Mouse (Mus musculus) embryonic facial prominence, embryonic 13.5 days (tissue): ENCODE data around the gene Timm50. TPM values are rescaled to one million over a fixed set of nuclear protein-coding genes. Genes with fewer than 3 reads are reported as not detected.
A peak's percentile ranks its signal among the peaks of the same experiment; 100 is the strongest.

Experiments used
- ATAC-seq: fragments of 200-750 bp; cut with Nextera tagmentation; 2 replicates; pipeline ENCODE4 v1.8.0; 2017; ENCODE audit warnings: low read depth; ENCODE audit not compliant: insufficient number of reproducible peaks, insufficient read depth, low FRiP score, low TSS enrichment
- H3K27ac ChIP-seq: fragments of 300-500 bp; sonication (generic); 2 replicates; pipeline ENCODE4 v1.5.1; 2015; ENCODE audit warnings: moderate library complexity, mild to moderate bottlenecking, inconsistent platforms
- H3K27me3 ChIP-seq: fragments of 300-500 bp; sonication (generic); 2 replicates; pipeline ENCODE4 v1.6.1; 2015; ENCODE audit warnings: mild to moderate bottlenecking, inconsistent platforms
- H3K36me3 ChIP-seq: fragments of 300-500 bp; sonication (generic); 2 replicates; pipeline ENCODE4 v1.6.1; 2015; ENCODE audit warnings: mild to moderate bottlenecking, inconsistent platforms
- H3K4me1 ChIP-seq: fragments of 300-500 bp; sonication (generic); 2 replicates; pipeline ENCODE4 v1.6.1; 2015; ENCODE audit warnings: inconsistent platforms
- H3K4me2 ChIP-seq: fragments of 300-500 bp; sonication (generic); 2 replicates; pipeline ENCODE4 v1.6.1; 2015; ENCODE audit warnings: moderate library complexity, mild to moderate bottlenecking, inconsistent platforms
- H3K4me3 ChIP-seq: fragments of 300-500 bp; sonication (generic); 2 replicates; pipeline ENCODE4 v1.5.1; 2015; ENCODE audit warnings: mild to moderate bottlenecking, inconsistent platforms
- H3K9ac ChIP-seq: fragments of 300-500 bp; sonication (generic); 2 replicates; pipeline ENCODE4 v1.6.1; 2015; ENCODE audit warnings: mild to moderate bottlenecking, inconsistent platforms
- H3K9me3 ChIP-seq: fragments of 300-500 bp; sonication (generic); 2 replicates; pipeline ENCODE4 v1.6.1; 2016; ENCODE audit warnings: inconsistent platforms
- WGBS: fragments of 180-500 bp; shearing (Covaris S2); methylation state at CpG from one replicate; pipeline ENCODE4 v1.1.7; 2015; ENCODE audit warnings: mixed read lengths; 5-methylcytosine and 5-hydroxymethylcytosine counted together
- polyA plus RNA-seq: library from polyadenylated mRNA; unstranded; fragments of >200 nt; fragmentation: Nextera tagmentation; extraction: Ambion mirVana; gene quantifications from 2 replicates; pipeline ENCODE4 v1.2.1, GENCODE M21; 2015

The Timm50 gene
- polyA plus RNA-seq, 1 experiment from 2014 or later: 134 TPM

DNA sequence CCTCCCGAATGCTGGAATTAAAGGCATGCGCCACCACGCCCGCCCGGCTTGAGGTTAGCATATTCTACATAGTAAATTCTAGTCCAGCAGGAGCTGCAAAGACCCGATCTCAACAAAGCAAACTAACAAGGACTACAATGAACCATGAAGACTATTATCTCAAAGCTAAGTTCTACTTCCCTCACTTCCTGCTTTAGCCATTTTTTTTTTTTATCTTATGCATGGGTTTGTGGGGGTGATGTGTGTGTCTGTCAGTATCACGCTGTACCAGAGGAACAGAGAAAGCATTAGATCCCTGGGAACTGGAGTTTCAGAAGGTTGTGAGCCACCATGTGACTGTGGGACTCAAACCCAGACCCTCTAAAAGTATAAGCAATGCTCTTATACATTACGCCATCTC is 13.4 kb upstream of the Timm50 start:
- no peak overlapping the region for H3K4me2 ChIP-seq
- H3K4me3 ChIP-seq: no peak overlapping the region
- H3K9ac ChIP-seq: no peak overlapping the region
- no peaks in the 10 kb centered on the region for H3K4me1 ChIP-seq
- H3K27ac ChIP-seq: no peak overlapping the region
- WGBS: 98% methylated on average over 8 of the region's 8 CpGs
- peaks cover 100% of the 10 kb centered on the region for H3K36me3 ChIP-seq
- ATAC-seq: no peak
- H3K9me3 ChIP-seq: no peaks in the 10 kb centered on the region
- H3K27me3 ChIP-seq: no peaks in the 10 kb centered on the region

DNA sequence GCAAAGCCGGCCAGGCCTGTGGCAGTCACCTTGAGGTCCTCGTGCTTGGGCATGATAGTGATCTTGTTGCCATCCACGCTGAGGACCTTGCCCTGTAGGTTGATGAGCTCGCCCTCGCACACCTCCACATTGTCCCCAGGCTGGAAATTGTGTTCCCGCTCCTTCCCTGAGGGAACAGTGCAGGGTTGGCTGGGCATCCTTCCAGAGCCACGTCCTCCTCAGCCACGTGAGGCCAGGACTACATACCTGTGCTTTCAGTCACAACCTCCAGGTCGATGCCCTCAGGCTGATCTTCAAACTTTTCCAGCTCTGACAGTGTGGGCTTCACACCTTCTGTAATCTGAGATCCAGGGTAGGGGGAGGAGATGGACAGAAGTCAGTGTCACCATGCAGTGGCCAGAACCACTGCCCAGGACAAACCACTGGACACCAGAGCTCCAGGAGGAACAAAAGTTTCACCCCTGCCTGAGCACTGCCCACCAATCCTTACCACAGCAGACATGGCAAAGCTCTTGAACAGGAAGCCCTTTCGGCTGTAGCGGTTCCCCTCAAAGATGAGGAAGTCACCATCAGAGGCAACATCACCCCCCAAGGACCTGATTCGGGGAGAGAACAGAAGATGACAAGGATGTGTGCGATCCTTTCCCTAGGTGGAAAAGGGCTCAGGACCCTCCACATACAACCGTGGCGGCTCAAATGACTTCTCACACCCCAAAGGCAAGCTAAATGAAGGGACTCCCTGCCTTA is 10.3 kb upstream of the Timm50 start:
- Histone ChIP-seq H3K9ac (no peak overlapping the region), H3K4me3 (no peak overlapping the region), H3K27me3 (no peaks in the 10 kb centered on the region), H3K9me3 (no peaks in the 10 kb centered on the region), H3K27ac (no peak overlapping the region), H3K4me1 (no peaks in the 10 kb centered on the region), H3K4me2 (no peak overlapping the region), H3K36me3 (peaks cover 100% of the 10 kb centered on the region)
- 92% methylated on average over 15 of the region's 15 CpGs for WGBS
- no peak for ATAC-seq

DNA sequence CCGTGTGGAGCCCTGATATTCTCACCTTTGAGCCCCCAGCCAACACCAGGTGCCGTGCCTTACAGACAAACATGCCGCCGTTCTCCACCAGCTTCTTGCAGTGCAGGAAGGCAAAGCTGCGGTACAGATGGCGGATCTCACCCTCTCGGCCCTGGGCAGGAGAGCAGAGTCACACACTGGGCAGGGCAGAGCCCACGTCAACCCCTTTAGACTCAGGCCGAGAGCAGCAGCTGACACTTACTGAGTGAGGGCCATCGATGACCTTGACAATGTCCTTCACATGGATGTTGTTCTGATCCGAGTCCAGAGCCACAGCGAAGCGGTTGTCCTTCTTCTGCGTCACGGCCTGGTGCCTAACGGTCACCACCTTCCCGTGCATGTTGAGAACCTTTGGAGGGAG is 6.8 kb upstream of the Timm50 start:
- Histone ChIP-seq H3K4me1 (no peaks in the 10 kb centered on the region), H3K4me3 (no peak overlapping the region), H3K36me3 (peaks cover 99% of the 10 kb centered on the region), H3K9ac (0 out of 2 replicates have a peak overlapping the region, but pooled peaks have one; percentile 16), H3K27me3 (no peaks in the 10 kb centered on the region), H3K27ac (no peak overlapping the region), H3K4me2 (no peak overlapping the region), H3K9me3 (no peaks in the 10 kb centered on the region)
- 93% methylated on average over 17 of the region's 17 CpGs for WGBS
- ATAC-seq: no peak

DNA sequence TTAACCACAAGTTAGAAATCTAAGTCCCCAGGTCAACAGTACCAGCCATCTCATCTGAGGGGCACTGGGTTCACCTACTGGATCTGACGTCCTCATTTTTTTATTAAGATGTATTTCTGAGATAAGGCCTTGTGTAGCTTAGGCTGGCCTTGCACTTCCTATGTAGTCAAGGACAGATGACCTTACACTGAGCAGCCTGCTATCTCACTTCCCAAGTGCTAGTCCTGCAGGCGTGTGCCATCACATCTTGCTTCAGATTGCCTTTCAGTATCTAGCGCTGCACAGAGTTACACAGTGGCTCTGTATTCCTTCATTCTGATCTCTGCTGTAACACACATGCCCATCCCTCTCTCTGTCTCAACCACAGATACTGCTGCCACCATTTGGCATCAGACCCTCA is 6.2 kb upstream of the Timm50 start:
- Histone ChIP-seq H3K4me3 (no peak overlapping the region), H3K36me3 (peaks cover 92% of the 10 kb centered on the region), H3K9me3 (no peaks in the 10 kb centered on the region), H3K4me1 (no peaks in the 10 kb centered on the region), H3K27ac (no peak overlapping the region), H3K27me3 (no peaks in the 10 kb centered on the region), H3K9ac (no peak overlapping the region), H3K4me2 (no peak overlapping the region)
- ATAC-seq: no peak
- 86% methylated on average over 3 of the region's 3 CpGs for WGBS

DNA sequence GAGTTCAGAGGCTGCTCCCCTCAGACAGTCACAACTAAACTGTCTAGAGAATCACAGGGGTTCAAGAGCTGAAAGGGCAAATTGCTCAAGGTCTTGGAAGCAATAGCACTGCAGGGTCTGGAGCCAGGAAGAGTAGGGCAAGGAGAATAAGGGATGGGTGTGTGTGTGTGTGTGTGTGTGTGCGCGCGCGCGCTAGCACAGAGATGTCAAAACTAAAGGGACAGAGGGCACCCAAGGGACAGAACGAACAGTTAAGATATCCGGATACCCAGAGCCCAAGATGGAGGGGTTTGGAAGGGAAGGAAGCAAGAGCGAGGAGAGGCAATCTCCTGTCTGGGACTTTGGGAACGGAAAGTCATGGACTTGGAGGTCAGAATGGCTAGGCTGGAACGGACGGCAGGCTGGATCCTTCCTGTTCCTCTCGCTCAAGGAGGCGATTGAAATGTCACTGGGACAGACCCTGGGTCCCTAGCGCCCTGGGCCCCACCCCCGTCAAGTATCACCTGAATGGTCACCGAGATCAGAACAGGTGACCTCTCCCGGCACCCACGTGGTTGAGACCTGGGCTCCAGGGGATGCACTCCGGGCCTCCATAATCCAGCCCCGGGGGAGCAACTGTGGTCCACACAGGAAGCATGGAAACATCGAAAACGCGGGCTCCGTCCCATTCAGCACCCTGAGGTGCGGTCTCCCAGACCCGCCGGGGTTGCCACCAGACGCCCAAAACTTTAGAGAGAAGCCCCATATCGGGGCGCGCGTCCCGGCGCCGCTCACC is 534 bp downstream of the Timm50 start:
- H3K27ac ChIP-seq: peak overlapping the region; percentile 48; the same call in 1 of the 2 replicates
- peak overlapping the region; percentile 76 for H3K4me2 ChIP-seq
- H3K27me3 ChIP-seq: no peaks in the 10 kb centered on the region
- 6% methylated on average over 35 of the region's 35 CpGs for WGBS
- peak overlapping the region; percentile 94 for H3K9ac ChIP-seq
- peak overlapping the region; percentile 89 for H3K4me3 ChIP-seq
- ATAC-seq: peak; percentile 34; the same call in 1 of the 2 replicates
- H3K36me3 ChIP-seq: peaks cover 68% of the 10 kb centered on the region
- H3K9me3 ChIP-seq: no peaks in the 10 kb centered on the region
- peaks cover 12% of the 10 kb centered on the region for H3K4me1 ChIP-seq

DNA sequence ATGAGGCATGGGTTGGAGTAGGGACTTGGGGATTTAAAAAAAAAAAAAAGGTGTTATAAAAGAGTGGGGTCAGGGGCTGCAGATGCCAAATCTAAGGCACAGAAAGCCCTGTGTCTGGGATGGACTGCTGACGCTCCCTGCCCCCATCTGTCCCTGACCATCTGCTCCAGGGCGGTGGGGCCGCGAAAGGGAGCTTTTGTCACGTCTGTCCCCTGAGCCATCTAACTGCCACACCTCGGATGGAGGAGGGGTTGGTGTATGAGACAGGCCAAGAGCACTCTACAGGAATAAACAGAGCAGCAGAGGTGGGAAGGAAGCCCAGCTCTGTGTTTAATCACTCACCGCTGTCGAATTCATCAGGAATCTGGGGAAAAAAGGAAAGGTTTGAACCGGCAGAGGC is 2.1 kb downstream of the Timm50 start:
- no peak for ATAC-seq
- H3K27me3 ChIP-seq: no peaks in the 10 kb centered on the region
- H3K4me2 ChIP-seq: no peak overlapping the region
- no peak overlapping the region for H3K27ac ChIP-seq
- H3K36me3 ChIP-seq: peaks cover 68% of the 10 kb centered on the region
- WGBS: 58% methylated on average over 9 of the region's 9 CpGs
- no peaks in the 10 kb centered on the region for H3K9me3 ChIP-seq
- H3K4me3 ChIP-seq: no peak overlapping the region
- peaks cover 12% of the 10 kb centered on the region for H3K4me1 ChIP-seq
- H3K9ac ChIP-seq: no peak overlapping the region

DNA sequence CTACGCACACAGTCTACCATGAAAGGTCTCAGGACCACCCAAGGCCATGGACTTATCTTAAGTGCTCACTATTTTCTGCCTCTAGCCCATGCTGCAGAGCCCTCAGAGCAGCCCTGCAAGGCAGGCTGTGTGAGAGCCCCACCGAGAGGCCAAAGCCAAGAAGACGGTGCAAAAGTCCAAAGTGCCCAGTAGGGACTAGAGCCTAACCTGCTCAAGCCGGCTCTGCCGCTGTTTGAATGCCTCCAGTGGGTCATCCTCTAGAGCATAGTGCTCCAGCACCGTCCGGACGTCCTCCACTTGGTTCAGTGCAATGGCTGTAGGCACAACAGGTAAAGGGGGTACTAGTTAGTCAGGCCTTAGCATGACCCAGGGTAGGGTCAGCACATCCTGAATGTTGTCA is 5.7 kb downstream of the Timm50 start:
- Histone ChIP-seq H3K9me3 (no peaks in the 10 kb centered on the region), H3K4me3 (no peak overlapping the region), H3K4me1 (peaks cover 20% of the 10 kb centered on the region), H3K27me3 (peaks cover 24% of the 10 kb centered on the region), H3K9ac (no peak overlapping the region), H3K27ac (no peak overlapping the region), H3K36me3 (peaks cover 60% of the 10 kb centered on the region), H3K4me2 (no peak overlapping the region)
- 95% methylated on average over 8 of the region's 8 CpGs for WGBS
- ATAC-seq: no peak

DNA sequence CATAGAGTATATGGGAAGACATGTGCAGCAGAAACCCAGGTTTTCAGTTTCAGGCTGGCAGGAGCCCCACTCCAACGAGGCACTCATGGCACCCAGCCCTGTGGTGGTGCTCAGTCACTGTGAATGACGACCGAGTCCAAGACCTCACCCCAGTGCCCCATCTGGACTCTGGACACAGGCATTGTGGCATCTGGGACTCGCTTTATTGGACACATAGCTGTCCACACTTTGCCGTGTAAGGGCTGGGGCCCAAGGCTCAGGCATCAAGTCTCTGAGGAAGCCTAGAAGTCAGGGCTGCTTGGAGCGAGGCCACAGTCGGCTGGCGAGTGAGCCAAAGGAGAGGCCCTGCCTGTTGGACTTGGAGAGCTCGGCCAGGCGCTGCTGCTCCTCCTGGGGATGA is 6.2 kb downstream of the Timm50 start:
- Histone ChIP-seq H3K9me3 (no peaks in the 10 kb centered on the region), H3K27ac (no peak overlapping the region), H3K4me2 (no peak overlapping the region), H3K36me3 (peaks cover 60% of the 10 kb centered on the region), H3K9ac (no peak overlapping the region), H3K4me3 (no peak overlapping the region), H3K27me3 (peaks cover 29% of the 10 kb centered on the region), H3K4me1 (peaks cover 16% of the 10 kb centered on the region)
- WGBS: 93% methylated on average over 10 of the region's 10 CpGs
- no peak for ATAC-seq

DNA sequence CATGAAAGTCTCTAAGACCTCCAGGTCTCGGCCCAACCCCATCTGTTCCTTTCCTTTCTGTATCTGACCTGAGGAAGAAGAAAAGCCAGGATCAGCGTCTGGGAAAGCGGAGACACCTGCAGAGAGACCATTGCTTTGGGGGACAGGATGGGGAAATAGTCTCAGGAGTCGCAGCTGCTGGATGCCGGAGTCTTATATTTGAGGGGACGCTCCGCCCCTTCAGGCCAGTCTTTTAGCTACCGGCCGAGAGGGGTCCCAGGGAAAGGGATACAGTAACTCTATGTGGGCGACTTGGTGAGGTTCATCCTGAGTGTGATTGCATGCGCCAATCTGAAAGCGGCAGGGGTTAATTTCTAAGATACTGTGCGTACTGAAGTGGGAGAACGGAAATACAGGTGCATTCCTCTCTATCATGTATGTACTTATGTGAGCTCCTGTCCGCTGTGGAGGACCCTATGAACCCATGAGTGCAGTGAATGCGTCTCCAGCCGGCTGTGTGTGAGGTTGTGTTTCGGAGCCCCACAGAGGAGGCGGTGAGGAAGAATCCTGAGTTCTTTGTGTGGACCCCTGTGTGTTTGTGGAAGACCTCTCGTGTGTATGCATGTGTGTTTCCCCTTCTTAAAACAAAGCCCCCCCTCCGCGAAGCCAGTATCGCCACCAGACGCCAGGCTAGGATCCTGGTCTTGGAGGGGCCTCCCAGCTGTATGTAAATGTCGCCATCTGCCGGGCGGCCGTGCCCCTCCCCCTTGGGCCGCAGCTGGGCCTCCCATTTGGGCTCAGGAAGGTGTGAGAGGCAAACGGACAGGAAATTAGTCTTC is 10.0 kb downstream of the Timm50 start, which contains the start of gene Dll3:
Gene Dll3 (minus strand): TSS at position 623 of the 818 bp plus-strand sequence.
- Histone ChIP-seq H3K27me3 (peaks cover 68% of the 10 kb centered on the region), H3K9me3 (no peaks in the 10 kb centered on the region), H3K4me1 (peaks cover 20% of the 10 kb centered on the region), H3K9ac (peak within 1 kb of the TSS; percentile 46), H3K4me2 (peak within 1 kb of the TSS; percentile 57), H3K4me3 (peak within 1 kb of the TSS; percentile 32), H3K27ac (no peak within 1 kb of the TSS), H3K36me3 (peaks cover 22% of the 10 kb centered on the region)
- 3% methylated on average over 30 of the region's 30 CpGs for WGBS
- ATAC-seq: no peak

DNA sequence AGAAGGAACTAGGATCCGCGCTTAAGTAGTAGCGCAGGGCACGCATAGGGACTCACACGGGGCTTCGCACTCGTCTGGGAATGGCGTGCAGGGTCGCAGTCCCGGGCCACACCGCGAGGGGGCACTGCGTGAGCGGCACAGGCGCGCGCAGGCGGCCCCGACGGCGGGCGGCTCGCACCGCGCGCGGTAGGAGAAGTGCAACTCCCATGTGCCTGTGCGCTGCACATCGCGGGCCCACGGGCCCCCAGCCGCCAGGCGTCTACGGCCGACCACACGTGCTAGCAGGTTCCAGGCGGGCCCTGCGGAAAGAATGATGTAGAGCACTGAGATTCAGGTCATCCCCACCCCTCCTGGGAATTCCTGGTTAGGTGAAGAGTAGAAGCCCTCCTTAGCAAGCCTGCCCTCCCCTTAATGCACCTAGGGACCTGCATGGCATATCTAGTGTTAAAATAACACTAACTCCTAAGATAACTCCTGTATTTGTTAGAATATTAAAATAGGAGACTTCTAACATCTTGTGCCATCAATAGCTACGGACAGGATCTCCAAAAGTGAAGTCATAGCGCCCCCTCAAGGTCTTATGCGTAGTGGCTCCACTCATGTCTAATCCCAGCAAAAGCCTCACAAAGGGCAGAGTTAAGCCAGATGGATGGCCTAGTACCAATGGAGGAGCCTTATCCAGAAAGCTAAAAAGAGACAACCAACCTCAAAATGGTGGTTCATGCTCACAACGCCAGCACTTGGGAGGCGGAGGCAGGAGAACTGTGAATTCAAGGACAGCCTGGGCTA is 12.8 kb downstream of the Timm50 start:
- no peak overlapping the region for H3K27ac ChIP-seq
- peak overlapping the region; percentile 49 for H3K4me2 ChIP-seq
- H3K9ac ChIP-seq: 0 out of 2 replicates have a peak overlapping the region, but pooled peaks have one; percentile 27
- ATAC-seq: no peak
- no peaks in the 10 kb centered on the region for H3K36me3 ChIP-seq
- peak overlapping the region; percentile 23 for H3K4me3 ChIP-seq
- H3K4me1 ChIP-seq: peaks cover 26% of the 10 kb centered on the region
- H3K27me3 ChIP-seq: peaks cover 96% of the 10 kb centered on the region
- H3K9me3 ChIP-seq: no peaks in the 10 kb centered on the region
- WGBS: 8% methylated on average over 43 of the region's 43 CpGs

DNA sequence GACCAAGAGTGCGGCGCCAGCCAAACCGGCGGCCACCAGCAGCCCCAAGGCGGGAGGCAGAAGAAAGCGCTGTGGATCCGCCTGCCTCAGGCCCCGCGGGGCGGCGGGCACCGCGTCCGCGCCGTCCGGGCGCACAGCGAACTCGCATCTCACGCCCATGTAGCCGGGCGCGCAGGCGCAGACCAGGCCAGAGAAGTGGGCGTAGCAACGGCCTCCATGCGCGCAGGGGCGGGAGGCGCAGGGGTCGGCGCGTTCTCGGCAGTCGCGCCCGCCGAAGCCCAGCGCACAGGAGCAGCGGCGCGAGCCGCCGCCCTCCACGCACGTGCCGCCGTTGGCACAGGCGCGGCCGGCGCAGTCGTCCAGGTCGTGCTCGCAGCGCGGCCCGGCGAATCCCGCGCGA is 17.4 kb downstream of the Timm50 start:
- no peaks in the 10 kb centered on the region for H3K36me3 ChIP-seq
- H3K9ac ChIP-seq: peak overlapping the region; percentile 74
- H3K4me2 ChIP-seq: peak overlapping the region; percentile 87
- WGBS: under 1% methylated on average over 63 of the region's 63 CpGs
- no peak for ATAC-seq
- no peaks in the 10 kb centered on the region for H3K9me3 ChIP-seq
- no peak overlapping the region for H3K27ac ChIP-seq
- H3K4me3 ChIP-seq: peak overlapping the region; percentile 55
- peaks cover 25% of the 10 kb centered on the region for H3K4me1 ChIP-seq
- peaks cover 100% of the 10 kb centered on the region for H3K27me3 ChIP-seq
